Mouse (Mus musculus): ENCODE measurements at regions not wholly inside any gene's neighbourhood (a gene's known extent, or its start where the extent isn't known, plus 50 kb on each side); places are given as distances from the start of the nearest gene placed in this dataset.

DNA sequence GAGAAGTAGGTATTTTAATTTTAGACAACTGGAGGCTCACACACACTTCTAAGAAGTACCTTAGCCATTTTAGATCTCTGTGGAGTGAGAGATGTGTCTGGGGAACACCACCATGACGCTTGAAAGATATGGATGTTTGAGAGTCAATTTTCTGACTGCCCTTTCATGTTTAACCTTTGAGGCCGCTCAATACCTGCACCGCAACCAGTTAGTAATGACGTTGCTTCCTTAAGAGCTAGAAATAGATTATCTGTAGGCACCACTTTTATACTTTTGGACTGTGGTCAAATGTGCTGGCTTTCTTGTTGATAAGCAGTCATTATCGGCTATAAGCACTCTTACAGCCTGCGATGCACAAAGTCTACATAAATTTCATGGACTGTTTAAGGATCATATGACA is 78.3 kb upstream of the Bmp2k start:
- H3K4me1 ChIP-seq (ENCODE audit: insufficient read depth), result peaks cover 86% of the 10 kb centered on the region
- ATAC-seq (peak; percentile 78), DNase-seq (no peak)
- H3K27ac ChIP-seq (ENCODE audit: low read depth), result peak overlapping the region; percentile 89
- no peak overlapping the region for H3K4me3 ChIP-seq (ENCODE audit: low read depth, low read length)
- no peaks in the 10 kb centered on the region for H3K27me3 ChIP-seq (ENCODE audit: insufficient read depth, low read length)
- 25% methylated on average over 6 of the region's 6 CpGs for WGBS (ENCODE audit: insufficient replicate concordance)
- H3K9me3 ChIP-seq (ENCODE audit: low read length), result no peaks in the 10 kb centered on the region
- peak; percentile 100 for TF ChIP-seq EP300 (IDR thresholded peaks at IDR 0.05; ENCODE audit: low read depth)
- TF ChIP-seq CTCF (IDR thresholded peaks at IDR 0.05; ENCODE audit: low read depth), result no peak
- H3K36me3 ChIP-seq (replicated peaks; ENCODE audit: insufficient read depth, low read length), result no peaks in the 10 kb centered on the region
- H3K4me2 ChIP-seq (ENCODE audit: low read depth, low read length), result peak overlapping the region; percentile 19; the same call in 1 of the 2 replicates
- no peak overlapping the region for H3K9ac ChIP-seq (replicated peaks)

GRCm38 (mm10) chr5:96921037-96921436 is 76.5 kb upstream of the Bmp2k start:
- ATAC-seq (peak; percentile 86), DNase-seq (peak; percentile 65)
- Histone ChIP-seq H3K27me3 (ENCODE audit: insufficient read depth, low read length) (no peaks in the 10 kb centered on the region), H3K4me1 (ENCODE audit: insufficient read depth) (peaks cover 73% of the 10 kb centered on the region), H3K27ac (ENCODE audit: low read depth) (peak overlapping the region; percentile 89), H3K36me3 (replicated peaks; ENCODE audit: insufficient read depth, low read length) (no peaks in the 10 kb centered on the region), H3K4me3 (ENCODE audit: low read depth, low read length) (0 out of 2 replicates have a peak overlapping the region, but pooled peaks have one; percentile 1), H3K4me2 (ENCODE audit: low read depth, low read length) (peak overlapping the region; percentile 47), H3K9me3 (ENCODE audit: low read length) (no peaks in the 10 kb centered on the region), H3K9ac (replicated peaks) (0 out of 2 replicates have a peak overlapping the region, but pooled peaks have one; percentile 35)
- TF ChIP-seq EP300 (IDR thresholded peaks at IDR 0.05; ENCODE audit: low read depth) (peak; percentile 99), CTCF (IDR thresholded peaks at IDR 0.05; ENCODE audit: low read depth) (no peak)
- 37% methylated on average over 6 of the region's 6 CpGs for WGBS (ENCODE audit: insufficient replicate concordance)

- H3K9ac ChIP-seq (replicated peaks), result peak overlapping the region; percentile 12; the same call in 1 of the 2 replicates
- DNase-seq (no peak), ATAC-seq (no peak)
- H3K4me1 ChIP-seq (ENCODE audit: insufficient read depth), result peaks cover 68% of the 10 kb centered on the region
- H3K27ac ChIP-seq (ENCODE audit: low read depth), result peak overlapping the region; percentile 89
- 0 out of 2 replicates have a peak overlapping the region, but pooled peaks have one; percentile 1 for H3K4me3 ChIP-seq (ENCODE audit: low read depth, low read length)
- no peaks in the 10 kb centered on the region for H3K9me3 ChIP-seq (ENCODE audit: low read length)
- TF ChIP-seq CTCF (IDR thresholded peaks at IDR 0.05; ENCODE audit: low read depth) (no peak), EP300 (IDR thresholded peaks at IDR 0.05; ENCODE audit: low read depth) (no peak)
- no peaks in the 10 kb centered on the region for H3K27me3 ChIP-seq (ENCODE audit: insufficient read depth, low read length)
- WGBS (ENCODE audit: insufficient replicate concordance), result 28% methylated on average over 6 of the region's 6 CpGs
- H3K36me3 ChIP-seq (replicated peaks; ENCODE audit: insufficient read depth, low read length), result no peaks in the 10 kb centered on the region
- peak overlapping the region; percentile 47 for H3K4me2 ChIP-seq (ENCODE audit: low read depth, low read length)
Observed at GRCm38 (mm10) chr5:96921511-96921910, 76.0 kb upstream of the Bmp2k start.

GRCm38 (mm10) chr5:96921973-96922715 is 75.3 kb upstream of the Bmp2k start:
- peak; percentile 48 for DNase-seq
- Histone ChIP-seq H3K4me1 (ENCODE audit: insufficient read depth) (peaks cover 63% of the 10 kb centered on the region), H3K4me2 (ENCODE audit: low read depth, low read length) (peak overlapping the region; percentile 47), H3K4me3 (ENCODE audit: low read depth, low read length) (0 out of 2 replicates have a peak overlapping the region, but pooled peaks have one; percentile 1), H3K27ac (ENCODE audit: low read depth) (peak overlapping the region; percentile 89), H3K36me3 (replicated peaks; ENCODE audit: insufficient read depth, low read length) (no peaks in the 10 kb centered on the region), H3K9ac (replicated peaks) (peak overlapping the region; percentile 12; the same call in 1 of the 2 replicates), H3K9me3 (ENCODE audit: low read length) (no peaks in the 10 kb centered on the region), H3K27me3 (ENCODE audit: insufficient read depth, low read length) (no peaks in the 10 kb centered on the region)
- TF ChIP-seq EP300 (IDR thresholded peaks at IDR 0.05; ENCODE audit: low read depth), result no peak; the same call in 1 of the 2 replicates
- TF ChIP-seq CTCF (IDR thresholded peaks at IDR 0.05; ENCODE audit: low read depth), result no peak
- ATAC-seq, result no peak
- 21% methylated on average over 11 of the region's 11 CpGs for WGBS (ENCODE audit: insufficient replicate concordance)

DNA sequence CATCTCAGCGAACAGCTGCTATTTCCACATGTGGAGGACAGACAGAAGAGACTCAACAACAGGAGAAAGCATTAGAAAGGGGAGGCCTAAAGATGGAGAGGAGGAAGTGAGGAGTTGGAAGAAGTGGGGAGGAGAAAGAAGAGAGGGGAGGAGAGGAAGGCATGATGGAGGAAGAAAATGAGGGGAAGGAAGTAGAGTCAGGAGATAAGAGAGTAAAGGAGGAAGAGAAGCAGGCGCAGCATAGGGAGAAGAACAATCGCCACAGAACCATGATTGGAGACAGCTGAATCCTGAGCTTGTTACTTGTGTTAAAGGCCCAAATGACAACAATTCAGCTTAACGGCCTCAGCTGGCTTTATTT is 74.8 kb upstream of the Bmp2k start:
- H3K27ac ChIP-seq (ENCODE audit: low read depth), result peak overlapping the region; percentile 89
- H3K27me3 ChIP-seq (ENCODE audit: insufficient read depth, low read length), result no peaks in the 10 kb centered on the region
- TF ChIP-seq EP300 (IDR thresholded peaks at IDR 0.05; ENCODE audit: low read depth) (no peak; the same call in 1 of the 2 replicates), CTCF (IDR thresholded peaks at IDR 0.05; ENCODE audit: low read depth) (no peak)
- no peaks in the 10 kb centered on the region for H3K36me3 ChIP-seq (replicated peaks; ENCODE audit: insufficient read depth, low read length)
- no peak overlapping the region for H3K9ac ChIP-seq (replicated peaks)
- no peak overlapping the region for H3K4me3 ChIP-seq (ENCODE audit: low read depth, low read length)
- H3K4me1 ChIP-seq (ENCODE audit: insufficient read depth), result peaks cover 57% of the 10 kb centered on the region
- no peak for ATAC-seq
- 0 out of 2 replicates have a peak overlapping the region, but pooled peaks have one; percentile 15 for H3K4me2 ChIP-seq (ENCODE audit: low read depth, low read length)
- 55% methylated on average over 4 of the region's 4 CpGs for WGBS (ENCODE audit: insufficient replicate concordance)
- DNase-seq, result no peak
- H3K9me3 ChIP-seq (ENCODE audit: low read length), result no peaks in the 10 kb centered on the region

DNA sequence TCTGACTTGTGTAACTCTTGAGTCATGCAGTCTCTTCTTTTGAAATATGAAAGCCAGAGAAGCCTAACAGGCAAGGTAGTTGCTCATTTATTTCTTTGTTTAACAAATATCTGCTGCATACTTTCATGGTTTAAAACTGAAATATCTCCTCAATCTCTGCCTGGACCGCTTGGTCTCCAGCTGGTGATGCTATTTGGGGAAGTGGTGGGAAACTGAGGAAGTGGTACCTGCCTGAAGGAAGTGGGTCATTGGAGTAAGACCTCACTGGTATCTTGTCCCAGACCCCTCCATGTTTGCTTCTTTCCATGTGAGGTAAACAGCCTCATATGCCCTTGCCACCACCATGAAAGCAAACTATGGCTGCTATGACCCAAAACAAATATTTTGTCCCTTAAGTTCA is 74.0 kb upstream of the Bmp2k start:
- DNase-seq (no peak), ATAC-seq (no peak)
- H3K9ac ChIP-seq (replicated peaks), result no peak overlapping the region
- H3K27ac ChIP-seq (ENCODE audit: low read depth), result peak overlapping the region; percentile 89
- TF ChIP-seq CTCF (IDR thresholded peaks at IDR 0.05; ENCODE audit: low read depth), result no peak
- no peak for TF ChIP-seq EP300 (IDR thresholded peaks at IDR 0.05; ENCODE audit: low read depth)
- no peaks in the 10 kb centered on the region for H3K9me3 ChIP-seq (ENCODE audit: low read length)
- peaks cover 51% of the 10 kb centered on the region for H3K4me1 ChIP-seq (ENCODE audit: insufficient read depth)
- no peaks in the 10 kb centered on the region for H3K27me3 ChIP-seq (ENCODE audit: insufficient read depth, low read length)
- no peak overlapping the region for H3K4me3 ChIP-seq (ENCODE audit: low read depth, low read length)
- 72% methylated on average over 1 of the region's 1 CpGs for WGBS (ENCODE audit: insufficient replicate concordance)
- H3K36me3 ChIP-seq (replicated peaks; ENCODE audit: insufficient read depth, low read length), result no peaks in the 10 kb centered on the region
- H3K4me2 ChIP-seq (ENCODE audit: low read depth, low read length), result no peak overlapping the region

Data from liver, postnatal 0 days (tissue).